ENCODE assay signal across 10 mouse cellular contexts in the genomic region with DNA sequence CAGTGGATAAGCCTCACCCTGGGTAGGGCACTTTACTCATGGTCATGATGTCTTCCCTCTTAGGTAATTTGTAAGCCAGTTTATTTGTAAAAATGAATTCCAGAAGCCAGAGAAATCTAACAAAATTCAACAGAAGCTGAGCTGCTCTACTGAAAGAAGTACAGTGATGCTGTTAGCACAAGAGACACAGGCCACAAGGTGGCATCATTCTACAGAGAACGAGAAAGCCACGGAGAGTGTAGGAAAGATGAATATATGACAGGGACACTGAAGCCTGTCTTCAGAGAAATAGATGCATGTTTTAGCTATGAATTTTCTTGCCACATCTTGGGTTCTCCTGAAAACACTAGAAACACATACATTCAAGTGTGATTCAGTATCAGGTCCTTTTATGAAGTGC. TPM values are rescaled to one million over a fixed set of nuclear protein-coding genes. Genes with fewer than 3 reads are reported as not detected.
DNase-seq lines count a peak whose midpoint lies in the region; ATAC-seq and TF ChIP-seq lines count a peak whose summit lies in the region.
"Had no signal": no experiment of that assay in that cellular context is flagged by ENCODE, and none has a peak within 500 bp of the region (broad histone marks: within the 10 kb centered on the region; RNA-seq: fewer than 3 reads in every experiment).

No protein-coding gene starts in this region.

- H3K4me3 ChIP-seq in forebrain, embryonic 14.5 days (ENCODE audit: low read depth, low read length): no peak overlapping the region
- H3K4me3 ChIP-seq in forebrain, embryonic 11.5 days (ENCODE audit: low read depth, low read length): no peak overlapping the region
- no peak overlapping the region for H3K4me3 ChIP-seq in embryonic facial prominence, embryonic 14.5 days (ENCODE audit: low read depth, low read length)
- H3K4me3 ChIP-seq in layer of hippocampus, adult 2 months: no peak overlapping the region
- H3K4me3 ChIP-seq: midbrain, embryonic 12.5 days had no signal

- peak; percentile 25 for DNase-seq in forebrain, embryonic 14.5 days (ENCODE audit: low spot score)
- DNase-seq in forebrain, embryonic 11.5 days (ENCODE audit: low spot score): no peak
- peak; percentile 26 for DNase-seq in thymus, postnatal 14 days
- no peak for DNase-seq in thymus, adult 18-20 months
- DNase-seq in embryonic facial prominence, embryonic 14.5 days (ENCODE audit: low spot score): peak; percentile 55
- peak; percentile 12 to 64 for DNase-seq in layer of hippocampus, adult 2 months (ENCODE audit: low spot score in 2 of 2)
- DNase-seq in ovary, postnatal 36 days (ENCODE audit: low spot score): no peak

- no peak overlapping the region for H3K27ac ChIP-seq in forebrain, embryonic 14.5 days (ENCODE audit: low read depth, low read length)
- no peak overlapping the region for H3K27ac ChIP-seq in forebrain, embryonic 11.5 days (ENCODE audit: low read depth, low read length)
- no peak overlapping the region for H3K27ac ChIP-seq in embryonic facial prominence, embryonic 14.5 days (replicated peaks; ENCODE audit: low read depth, low read length)
- H3K27ac ChIP-seq in layer of hippocampus, adult 2 months: no peak overlapping the region
- H3K27ac ChIP-seq: midbrain, embryonic 12.5 days had no signal

- H3K4me1 ChIP-seq in forebrain, embryonic 14.5 days (ENCODE audit: control insufficient read depth, insufficient read depth, low read length): no peaks in the 10 kb centered on the region
- H3K4me1 ChIP-seq in forebrain, embryonic 11.5 days (replicated peaks; ENCODE audit: control insufficient read depth, insufficient read depth, low read length): no peaks in the 10 kb centered on the region
- no peaks in the 10 kb centered on the region for H3K4me1 ChIP-seq in embryonic facial prominence, embryonic 14.5 days (ENCODE audit: control insufficient read depth, insufficient read depth, low read length)
- H3K4me1 ChIP-seq: midbrain, embryonic 12.5 days had no signal

- 42% methylated on average over 2 of the region's 2 CpGs for WGBS in forebrain, embryonic 14.5 days
- 56% methylated on average over 2 of the region's 2 CpGs for WGBS in forebrain, embryonic 11.5 days
- 38% methylated on average over 2 of the region's 2 CpGs for WGBS in embryonic facial prominence, embryonic 14.5 days

- H3K4me2 ChIP-seq in forebrain, embryonic 14.5 days (ENCODE audit: low read length): no peak overlapping the region
- no peak overlapping the region for H3K4me2 ChIP-seq in forebrain, embryonic 11.5 days (ENCODE audit: low read depth, low read length, severe bottlenecking)
- no peak overlapping the region for H3K4me2 ChIP-seq in embryonic facial prominence, embryonic 14.5 days (ENCODE audit: low read depth, low read length)
- H3K4me2 ChIP-seq: midbrain, embryonic 12.5 days had no signal

- no peak overlapping the region for H3K9ac ChIP-seq in forebrain, embryonic 14.5 days (ENCODE audit: low read length)
- H3K9ac ChIP-seq in forebrain, embryonic 11.5 days (ENCODE audit: low read length): no peak overlapping the region
- no peak overlapping the region for H3K9ac ChIP-seq in embryonic facial prominence, embryonic 14.5 days (ENCODE audit: low read depth, low read length)
- H3K9ac ChIP-seq: midbrain, embryonic 12.5 days had no signal

- H3K9me3 ChIP-seq in forebrain, embryonic 14.5 days (replicated peaks; ENCODE audit: control insufficient read depth, low read length): 0 out of 2 replicates have a peak, but pooled peaks cover 3% of the 10 kb centered on the region
- H3K9me3 ChIP-seq in forebrain, embryonic 11.5 days (ENCODE audit: control insufficient read depth, low read length): no peaks in the 10 kb centered on the region; the same call in 1 of the 2 replicates
- H3K9me3 ChIP-seq in embryonic facial prominence, embryonic 14.5 days (ENCODE audit: control insufficient read depth, low read length): no peaks in the 10 kb centered on the region

- no peaks in the 10 kb centered on the region for H3K27me3 ChIP-seq in forebrain, embryonic 14.5 days (replicated peaks; ENCODE audit: control insufficient read depth, insufficient read depth, low read length)
- H3K27me3 ChIP-seq in forebrain, embryonic 11.5 days (ENCODE audit: control insufficient read depth, insufficient read depth, low read length): no peaks in the 10 kb centered on the region
- H3K27me3 ChIP-seq in embryonic facial prominence, embryonic 14.5 days (replicated peaks; ENCODE audit: control insufficient read depth, insufficient read depth, low read length): no peaks in the 10 kb centered on the region
- H3K27me3 ChIP-seq: midbrain, embryonic 12.5 days had no signal

- no peaks in the 10 kb centered on the region for H3K36me3 ChIP-seq in forebrain, embryonic 14.5 days (ENCODE audit: control insufficient read depth, insufficient read depth, low read length)
- H3K36me3 ChIP-seq in forebrain, embryonic 11.5 days (ENCODE audit: control insufficient read depth, insufficient read depth, low read length): no peaks in the 10 kb centered on the region
- no peaks in the 10 kb centered on the region for H3K36me3 ChIP-seq in embryonic facial prominence, embryonic 14.5 days (ENCODE audit: control insufficient read depth, insufficient read depth, low read length)
- H3K36me3 ChIP-seq: midbrain, embryonic 12.5 days had no signal

- ATAC-seq in forebrain, embryonic 14.5 days: no peak
- no peak for ATAC-seq in forebrain, embryonic 11.5 days (replicated peaks; ENCODE audit: low FRiP score)
- ATAC-seq in embryonic facial prominence, embryonic 14.5 days (ENCODE audit: low read depth): no peak
- peak; percentile 40; the same call in 1 of the 2 replicates for ATAC-seq in megakaryocyte, adult 5-6 weeks (ENCODE audit: poor library complexity, severe bottlenecking)

- TF ChIP-seq CTCF in layer of hippocampus, adult 2 months (conservative IDR thresholded peaks at IDR 0.05): peak; percentile 91

RNA-seq across cellular contexts. Expression of a gene that starts 20.7 kb away (rescaled TPM):
- polyA plus RNA-seq in forebrain, embryonic 14.5 days (2014; fragmentation: Nextera tagmentation; extraction: Ambion mirVana): not detected in 2 replicates
- polyA plus RNA-seq in forebrain, embryonic 11.5 days (2014; fragmentation: Nextera tagmentation; extraction: Ambion mirVana): not detected in 2 replicates
- polyA plus RNA-seq in embryonic facial prominence, embryonic 14.5 days (2014; fragmentation: Nextera tagmentation; extraction: Ambion mirVana): not detected in 2 replicates
- not detected for total RNA-seq in layer of hippocampus, adult 2 months (2021)
- total RNA-seq in megakaryocyte, adult 5-6 weeks (2015): not detected in 2 replicates
- not detected in 2 replicates for total RNA-seq in megakaryocyte, adult 5-6 weeks (2017)
- total RNA-seq: gastrocnemius, postnatal 36 days had no signal
- polyA plus RNA-seq: midbrain, embryonic 12.5 days had no signal

RNA-seq across cellular contexts. Expression of a gene that starts 44.5 kb away (rescaled TPM):
- not detected in 2 replicates for polyA plus RNA-seq in forebrain, embryonic 14.5 days (2014; fragmentation: Nextera tagmentation; extraction: Ambion mirVana)
- polyA plus RNA-seq in forebrain, embryonic 11.5 days (2014; fragmentation: Nextera tagmentation; extraction: Ambion mirVana): not detected in 2 replicates
- polyA plus RNA-seq in embryonic facial prominence, embryonic 14.5 days (2014; fragmentation: Nextera tagmentation; extraction: Ambion mirVana): not detected in 2 replicates
- not detected for total RNA-seq in layer of hippocampus, adult 2 months (2021)
- not detected in 2 replicates for total RNA-seq in megakaryocyte, adult 5-6 weeks (2015)
- not detected in 2 replicates for total RNA-seq in megakaryocyte, adult 5-6 weeks (2017)
- total RNA-seq: gastrocnemius, postnatal 36 days had no signal
- polyA plus RNA-seq: midbrain, embryonic 12.5 days had no signal

Comparison
In these comparisons a context has a peak if more than half of its experiments do, and no peak if none do; other contexts are left out.
1. DNase-seq: peak in forebrain, embryonic 14.5 days (single experiment), thymus, postnatal 14 days (single experiment), embryonic facial prominence, embryonic 14.5 days (single experiment) and layer of hippocampus, adult 2 months (2 of 2); none in forebrain, embryonic 11.5 days (single experiment), thymus, adult 18-20 months (0 of 2) and ovary, postnatal 36 days (single experiment).